Mouse (Mus musculus) skeletal muscle tissue, adult 2 months (tissue): ENCODE data around the gene Ptdss2.

Source experiments
- DNase-seq: peaks from one replicate; pipeline ENCODE4 v3.0.0-alpha.2; 2012; ENCODE audit warnings: low read depth, low spot score

The Ptdss2 gene

GRCm38 (mm10) chr7:141173323-141173850 is 51.2 kb downstream of the Ptdss2 start:
- DNase-seq = no peak

- no peak for DNase-seq
Measured at GRCm38 (mm10) chr7:141175068-141175467, 52.9 kb downstream of the Ptdss2 start.

DNA sequence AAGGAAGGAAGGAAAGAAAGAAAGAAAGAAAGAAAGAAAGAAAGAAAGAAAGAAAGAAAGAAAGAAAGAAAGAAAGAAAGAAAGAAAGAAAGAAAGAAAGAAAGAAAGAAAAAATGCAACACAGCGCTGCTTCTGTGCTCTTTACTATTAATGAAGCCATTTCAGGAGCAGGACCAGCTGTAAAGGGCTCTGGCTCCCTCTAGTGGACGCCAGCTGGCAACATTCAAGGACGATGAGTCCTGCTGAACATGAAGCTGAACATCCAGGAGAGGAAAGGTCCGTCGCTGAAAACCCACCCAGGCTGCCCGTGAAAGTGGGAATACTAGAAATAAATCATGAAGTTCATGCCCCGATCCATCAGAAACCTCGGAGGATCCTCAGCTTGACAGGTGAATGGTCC is 54.0 kb downstream of the Ptdss2 start:
- peak; percentile 84 for DNase-seq

GRCm38 (mm10) chr7:141188194-141188593 is 66.0 kb downstream of the Ptdss2 start:
- DNase-seq = no peak

DNA sequence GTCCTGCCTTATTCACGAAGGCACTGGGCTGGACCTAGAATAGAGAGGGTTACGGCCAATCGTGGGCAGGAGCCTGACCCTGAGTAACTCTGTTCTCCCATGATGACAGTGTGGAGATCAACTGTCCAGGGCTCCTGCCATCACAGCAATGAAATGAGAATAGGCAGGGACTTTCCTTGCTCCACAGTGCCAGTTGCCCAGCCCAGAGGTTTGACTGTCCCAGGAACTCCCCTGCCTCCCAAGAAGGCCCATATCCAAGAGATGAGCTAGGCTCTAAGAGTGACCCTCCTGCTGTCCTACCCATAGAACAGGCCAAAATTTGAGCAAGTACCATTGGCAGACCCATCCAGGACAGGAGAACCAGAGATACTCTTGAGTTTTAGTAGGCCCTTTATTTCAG is 66.6 kb downstream of the Ptdss2 start:
- no peak for DNase-seq

DNA sequence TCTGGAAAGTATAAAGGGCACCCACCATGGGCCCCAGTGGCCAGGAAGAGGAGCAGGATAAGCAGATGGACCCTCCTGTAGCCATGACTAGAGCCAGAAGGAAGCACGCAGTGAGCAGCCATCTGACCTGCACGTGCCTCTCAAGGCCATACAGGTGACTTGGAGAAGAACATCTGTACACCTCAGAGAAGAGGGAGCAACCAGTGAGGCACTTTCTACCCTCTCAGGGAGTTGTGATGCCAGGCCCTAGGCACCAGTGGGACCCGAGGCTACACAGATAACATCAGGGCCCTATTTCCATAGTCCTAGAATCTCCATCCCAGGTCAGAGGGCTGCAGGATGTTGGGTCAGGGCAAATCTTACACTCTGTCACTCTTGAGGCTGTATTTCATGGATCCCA is 68.0 kb downstream of the Ptdss2 start:
- DNase-seq = no peak

DNA sequence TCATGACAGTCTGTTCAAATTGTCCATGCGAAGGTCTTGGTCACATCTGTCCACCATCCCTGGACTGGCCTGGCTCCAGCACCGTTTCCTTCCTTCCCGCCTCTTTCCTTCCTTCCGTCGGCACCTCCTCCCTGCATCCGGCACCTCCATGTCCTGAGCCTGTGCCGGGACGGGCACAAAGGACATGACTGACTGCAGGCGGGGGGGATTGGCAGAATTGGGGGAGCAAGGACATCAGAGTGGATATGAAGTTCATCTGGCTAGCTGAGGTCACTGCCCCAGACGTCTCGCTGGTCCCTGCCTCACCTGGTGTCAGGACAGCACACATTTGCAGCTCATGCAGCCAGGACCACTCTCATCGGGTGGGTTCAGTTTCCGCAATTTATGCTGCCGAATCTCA is 68.9 kb downstream of the Ptdss2 start:
- no peak for DNase-seq

GRCm38 (mm10) chr7:141191796-141192685 is 69.9 kb downstream of the Ptdss2 start:
- DNase-seq = no peak

DNA sequence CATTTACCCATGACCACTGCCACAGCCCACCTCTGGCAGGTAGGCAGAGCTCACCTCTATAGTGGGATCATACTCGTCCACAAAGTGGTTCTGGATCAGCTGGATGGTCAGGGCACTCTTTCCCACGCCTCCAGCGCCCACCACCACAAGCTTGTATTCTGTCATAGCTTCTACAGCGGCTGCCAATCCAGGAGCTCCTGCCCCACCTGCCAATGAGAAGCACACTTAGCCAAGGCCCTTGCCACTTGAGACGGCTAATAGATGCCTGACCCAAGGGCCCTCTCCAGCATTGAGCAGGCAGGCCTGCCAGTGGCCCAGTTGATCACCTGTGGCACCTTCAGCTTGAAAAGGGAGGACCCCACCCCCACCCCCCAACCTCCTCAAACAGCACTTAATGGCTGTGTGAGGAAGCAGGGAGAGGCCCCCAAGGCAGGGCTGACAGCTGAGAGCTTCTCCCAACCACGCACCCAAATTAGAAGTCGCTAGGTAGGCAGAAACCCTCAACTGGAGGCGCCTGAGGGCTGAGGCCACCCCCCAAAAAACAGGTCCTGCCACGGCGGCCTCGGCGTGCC is 70.7 kb downstream of the Ptdss2 start:
- peak; percentile 36 for DNase-seq

DNA sequence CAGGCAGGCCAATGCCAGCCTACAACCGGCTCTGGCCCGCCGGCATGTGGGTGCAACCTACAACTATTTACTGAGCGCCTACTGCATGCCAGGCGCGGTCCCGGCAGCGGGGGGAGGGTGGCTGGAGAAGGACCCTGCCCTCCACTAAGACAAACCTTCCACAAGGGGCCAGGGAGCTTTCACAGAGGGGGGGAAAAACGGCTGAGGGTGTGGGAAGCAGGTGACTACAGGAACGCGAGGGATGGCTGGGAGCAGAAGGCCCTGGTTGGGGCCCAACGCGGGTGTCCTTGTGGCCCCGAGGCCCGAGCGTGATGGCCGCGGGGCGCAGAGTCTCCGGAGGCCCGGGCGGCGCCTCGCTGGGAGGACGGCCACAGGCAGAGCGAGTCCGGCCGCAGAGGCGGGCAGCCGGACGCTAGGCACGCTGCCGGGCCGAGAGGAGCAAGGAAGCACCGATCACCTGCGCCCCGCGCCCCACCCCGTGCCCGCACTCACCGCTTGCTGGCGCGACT is 71.2 kb downstream of the Ptdss2 start:
- DNase-seq = peak; percentile 16

DNA sequence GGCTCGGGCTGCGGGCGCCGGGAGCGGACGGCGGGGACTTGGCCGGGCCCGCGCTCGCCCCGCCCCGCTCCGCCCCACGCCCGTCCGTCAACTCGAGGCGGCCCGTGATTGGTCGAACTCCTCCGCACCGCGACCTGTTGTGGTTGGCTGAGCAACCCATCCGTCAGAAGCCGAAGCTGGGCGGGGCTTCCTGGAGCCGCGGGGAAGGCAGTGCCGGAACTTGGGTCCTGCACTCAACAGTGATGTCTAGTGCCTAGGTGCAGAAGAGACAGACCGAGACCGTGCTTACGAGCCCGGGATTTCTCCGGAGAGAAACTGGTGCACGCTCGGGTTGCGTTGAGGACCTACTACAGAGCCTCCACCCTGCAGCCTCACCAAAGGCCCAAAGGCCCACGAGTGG is 71.8 kb downstream of the Ptdss2 start, which contains the start of the genes Hras and Lrrc56:
TSS of gene Hras (minus strand) at position 58 of the 400 bp plus-strand sequence.
TSS of gene Lrrc56 (plus strand) at position 210 of the 400 bp plus-strand sequence.
- peak; percentile 96 for DNase-seq

DNA sequence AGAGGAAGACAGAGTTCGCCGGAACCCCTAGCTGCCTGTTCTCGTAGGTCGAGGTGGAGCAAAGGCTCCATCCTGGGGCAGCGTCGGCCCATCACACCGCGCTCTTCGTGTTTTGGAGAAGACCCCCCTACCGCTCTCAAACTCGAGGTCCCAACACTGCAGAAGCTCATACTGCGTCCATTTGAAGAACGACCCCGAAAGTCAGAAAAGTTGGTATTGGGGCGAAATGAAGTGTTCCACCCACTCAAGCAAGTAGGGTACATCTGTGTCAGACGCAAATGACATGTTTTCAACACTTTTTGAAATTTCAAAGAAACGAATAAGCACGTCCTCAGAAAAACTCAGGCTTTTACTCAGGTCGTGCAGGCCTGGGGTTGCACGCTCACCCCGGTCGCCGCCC is 72.2 kb downstream of the Ptdss2 start:
- DNase-seq = no peak

GRCm38 (mm10) chr7:141194830-141195229 is 72.6 kb downstream of the Ptdss2 start:
- peak; percentile 60 for DNase-seq

DNA sequence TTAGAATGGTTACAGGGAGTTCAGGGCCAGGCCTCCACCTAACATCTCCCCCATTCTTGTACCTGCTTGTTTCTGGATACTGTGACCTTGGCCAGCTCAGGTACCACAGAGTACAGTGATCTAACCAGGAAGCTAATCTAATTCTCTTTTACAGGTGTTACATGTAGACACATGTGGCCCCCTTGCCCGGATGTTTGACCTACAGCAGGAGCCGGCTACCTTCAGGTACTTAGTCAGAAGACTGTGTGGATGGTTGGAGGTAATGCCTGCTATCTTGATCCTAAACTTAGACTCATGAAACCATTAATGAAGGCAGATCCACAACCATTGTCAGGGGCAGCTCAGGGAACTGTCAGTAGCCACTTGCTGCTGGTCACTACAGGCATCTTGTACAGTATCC is 73.6 kb downstream of the Ptdss2 start:
- DNase-seq = no peak

DNA sequence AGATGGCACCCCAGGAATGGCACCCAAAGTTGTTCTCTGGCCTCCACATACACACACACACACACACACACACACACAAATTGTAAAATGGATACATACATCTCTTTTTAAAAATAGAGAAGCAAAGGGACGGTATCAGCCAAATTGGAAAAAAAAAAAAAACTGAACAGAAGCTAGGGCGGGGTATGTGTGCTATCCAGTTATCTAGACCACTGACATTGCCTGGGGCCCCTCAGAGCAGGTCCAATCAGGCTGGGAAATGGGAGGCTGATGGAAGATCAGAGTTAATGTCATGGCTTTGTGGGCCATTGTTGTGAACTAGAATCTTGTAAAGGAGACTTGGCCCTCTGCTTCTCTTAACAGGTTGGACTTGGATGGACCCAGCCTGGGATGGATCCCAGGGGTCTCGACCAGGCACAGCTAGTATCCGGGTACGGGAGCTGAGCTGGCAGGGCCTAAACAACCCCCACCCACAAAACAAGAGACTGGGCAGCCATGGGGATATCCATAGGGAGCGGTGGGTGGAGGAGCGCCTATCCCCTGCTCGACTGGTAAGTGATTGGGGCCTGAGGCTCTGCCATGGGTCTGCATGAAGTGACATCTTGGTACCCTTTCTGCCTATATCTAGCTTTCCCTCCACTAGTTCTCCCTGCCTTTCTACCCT is 74.6 kb downstream of the Ptdss2 start:
- DNase-seq = no peak

DNA sequence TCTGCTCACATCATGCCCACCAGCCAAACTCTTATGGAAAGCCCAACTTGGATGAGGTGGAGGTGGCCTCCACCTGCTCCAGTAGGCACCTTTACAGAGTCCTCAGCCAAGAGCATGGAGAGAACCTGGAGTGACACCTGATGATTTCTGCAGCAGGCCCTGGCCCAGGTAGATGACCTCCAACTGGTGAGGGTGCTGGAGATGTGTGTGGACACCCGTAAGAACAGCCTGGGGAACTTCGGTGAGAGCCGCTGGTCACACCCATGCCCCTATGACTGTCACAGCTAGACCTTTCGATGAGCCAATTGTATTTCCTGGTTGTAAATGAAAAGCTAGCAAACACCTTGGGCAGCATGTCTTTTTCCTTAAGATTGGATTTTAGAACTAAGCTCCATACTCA is 75.9 kb downstream of the Ptdss2 start:
- no peak for DNase-seq

- no peak for DNase-seq
Measured at GRCm38 (mm10) chr7:141204546-141204945, 82.4 kb downstream of the Ptdss2 start.

DNA sequence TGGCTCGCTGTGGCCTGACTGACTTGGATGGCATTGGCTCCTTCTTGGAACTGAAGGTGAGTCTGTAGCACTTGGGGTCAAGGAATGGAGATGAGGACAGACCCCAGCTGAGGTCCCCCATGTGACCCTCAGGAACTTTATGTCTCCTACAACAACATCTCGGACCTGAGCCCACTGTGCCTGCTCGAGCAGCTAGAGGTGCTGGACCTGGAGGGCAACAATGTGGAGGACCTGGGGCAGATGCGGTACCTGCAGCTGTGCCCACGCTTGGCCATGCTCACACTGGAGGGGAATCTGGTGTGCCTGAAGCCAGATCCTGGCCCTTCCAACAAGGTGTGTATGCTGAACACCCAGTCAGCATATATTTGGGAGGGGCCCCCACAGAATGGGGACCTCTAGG is 83.3 kb downstream of the Ptdss2 start:
- no peak for DNase-seq

GRCm38 (mm10) chr7:141206182-141206937 is 84.2 kb downstream of the Ptdss2 start:
- DNase-seq = no peak
